Mouse (Mus musculus) cerebellum, adult 9-11 months (tissue): ENCODE data around the gene Eral1.

Experiments
- DNase-seq: peaks from one replicate; pipeline ENCODE4 v3.0.0; 2022

Eral1 gene

GRCm38 (mm10) chr11:78033931-78034617 is 46.1 kb downstream of the Eral1 start:
- peak; percentile 46 for DNase-seq

- no peak for DNase-seq
Measured at GRCm38 (mm10) chr11:78032809-78033195, 47.4 kb downstream of the Eral1 start.

- peak; percentile 91 for DNase-seq
Measured at GRCm38 (mm10) chr11:78031947-78032808, 48.0 kb downstream of the Eral1 start, which contains the start of gene Dhrs13. TSS of gene Dhrs13 (plus strand) at chr11:78032280.

GRCm38 (mm10) chr11:78031389-78031788 is 48.8 kb downstream of the Eral1 start:
- no peak for DNase-seq

GRCm38 (mm10) chr11:78030600-78030999 is 49.6 kb downstream of the Eral1 start:
- DNase-seq: no peak

GRCm38 (mm10) chr11:78029240-78029639 is 50.9 kb downstream of the Eral1 start:
- no peak for DNase-seq

- no peak for DNase-seq
Measured at GRCm38 (mm10) chr11:78023607-78024006, 56.6 kb downstream of the Eral1 start.
